10 mouse cellular contexts compared by ENCODE assay signal in genomic region chr7:112856121-112856571, GRCm38 (mm10).
DNase-seq lines count a peak whose midpoint lies in the region; ATAC-seq and TF ChIP-seq lines count a peak whose summit lies in the region.
"Had no signal": no experiment of that assay in that cellular context is flagged by ENCODE, and none has a peak within 500 bp of the region (broad histone marks: within the 10 kb centered on the region; RNA-seq: fewer than 3 reads in every experiment).

No protein-coding gene starts in this region.

- no peak overlapping the region for H3K4me3 ChIP-seq in liver, postnatal 0 days (ENCODE audit: low read depth, low read length)
- H3K4me3 ChIP-seq in limb, embryonic 10.5 days = no peak overlapping the region
- H3K4me3 ChIP-seq: megakaryocyte, embryonic 14.5 days; stomach, embryonic 15.5 days had no signal

- DNase-seq in liver, postnatal 0 days = peak; percentile 26
- DNase-seq in liver = no peak
- peak; percentile 96 for DNase-seq in cerebellum, adult 9-10 months
- peak; percentile 52 for DNase-seq in gastrocnemius, postnatal 14 days
- no peak for DNase-seq in limb, embryonic 10.5 days (ENCODE audit: low spot score)
- no peak for DNase-seq in thymus, postnatal 10 days (ENCODE audit: low spot score in 2 of 2)
- no peak for DNase-seq in spleen, postnatal 14 days (ENCODE audit: low spot score in 2 of 2)
- DNase-seq in testis, postnatal 14 days (ENCODE audit: low spot score) = no peak

- 0 out of 2 replicates have a peak, but pooled peaks have one; percentile 15 for TF ChIP-seq CTCF in liver, postnatal 0 days (IDR thresholded peaks at IDR 0.05; ENCODE audit: low read depth)

- no peaks in the 10 kb centered on the region for H3K9me3 ChIP-seq in liver, postnatal 0 days (ENCODE audit: low read length)
- no peaks in the 10 kb centered on the region for H3K9me3 ChIP-seq in limb, embryonic 10.5 days (replicated peaks)
- H3K9me3 ChIP-seq: megakaryocyte, embryonic 14.5 days; stomach, embryonic 15.5 days had no signal

- WGBS in liver, postnatal 0 days (ENCODE audit: insufficient replicate concordance) = 37% methylated on average over 7 of the region's 7 CpGs
- 49% methylated on average over 7 of the region's 7 CpGs for WGBS in limb, embryonic 10.5 days

- no peak overlapping the region for H3K9ac ChIP-seq in liver, postnatal 0 days (replicated peaks)
- H3K9ac ChIP-seq: stomach, embryonic 15.5 days had no signal

- no peak for TF ChIP-seq EP300 in liver, postnatal 0 days (IDR thresholded peaks at IDR 0.05; ENCODE audit: low read depth)

- peak; percentile 64 for ATAC-seq in liver, postnatal 0 days

- no peaks in the 10 kb centered on the region for H3K27me3 ChIP-seq in liver, postnatal 0 days (ENCODE audit: insufficient read depth, low read length)
- no peaks in the 10 kb centered on the region for H3K27me3 ChIP-seq in limb, embryonic 10.5 days (ENCODE audit: low read depth, poor library complexity, severe bottlenecking)
- H3K27me3 ChIP-seq: stomach, embryonic 15.5 days had no signal

- H3K4me1 ChIP-seq in liver, postnatal 0 days (ENCODE audit: insufficient read depth) = peaks cover 5% of the 10 kb centered on the region
- peaks cover 48% of the 10 kb centered on the region for H3K4me1 ChIP-seq in limb, embryonic 10.5 days

- intact Hi-C loops in gastrocnemius, postnatal 14 days (cut with DNase I; ENCODE audit: low total_unique reads) = no loop called here

- H3K4me2 ChIP-seq in liver, postnatal 0 days (ENCODE audit: low read depth, low read length) = no peak overlapping the region
- H3K4me2 ChIP-seq: stomach, embryonic 15.5 days had no signal

- H3K36me3 ChIP-seq in liver, postnatal 0 days (replicated peaks; ENCODE audit: insufficient read depth, low read length) = 0 out of 2 replicates have a peak, but pooled peaks cover under 1% of the 10 kb centered on the region
- peaks cover 26% of the 10 kb centered on the region for H3K36me3 ChIP-seq in limb, embryonic 10.5 days
- H3K36me3 ChIP-seq: stomach, embryonic 15.5 days had no signal

- no peak overlapping the region; the same call in 1 of the 2 replicates for H3K27ac ChIP-seq in liver, postnatal 0 days (ENCODE audit: low read depth)
- H3K27ac ChIP-seq in limb, embryonic 10.5 days = peak overlapping the region; percentile 70
- H3K27ac ChIP-seq: stomach, embryonic 15.5 days had no signal

Comparison
In these comparisons a context has a peak if more than half of its experiments do, and no peak if none do; other contexts are left out.
1. DNase-seq: peak in liver, postnatal 0 days (single experiment), cerebellum, adult 9-10 months (single experiment) and gastrocnemius, postnatal 14 days (single experiment); none in liver (single experiment), limb, embryonic 10.5 days (single experiment), thymus, postnatal 10 days (0 of 2), spleen, postnatal 14 days (0 of 2) and testis, postnatal 14 days (single experiment).